Mouse (Mus musculus) layer of hippocampus, adult 18-20 months (tissue): ENCODE results near the gene Gm10273. TPM values are rescaled to one million over a fixed set of nuclear protein-coding genes. Genes with fewer than 3 reads are reported as not detected.

Experiments
- total RNA-seq, 2 experiments: library from RNA; stranded (reverse); gene quantifications; 2 replicates each; pipeline ENCODE4 v1.2.3; 2021

The Gm10273 gene
- total RNA-seq, 2 experiments from 2014 or later: 32.2 to 36.8 TPM

Other genes with a start within 250 kb of the Gm10273 start
- 1 to 10 TPM; 7.3 to 8.5 TPM for gene Sept10, start 173.8 kb upstream of the Gm10273 start, total RNA-seq
- gene Sowahc, start 173.7 kb upstream of the Gm10273 start, total RNA-seq: 1 to 10 TPM; 6.2 to 7.8 TPM
- 10 to 100 TPM; 58.3 to 63.9 TPM for gene P4ha1, start 72.3 kb upstream of the Gm10273 start, total RNA-seq
- gene Pla2g12b, start 8.0 kb downstream of the Gm10273 start, total RNA-seq: not detected
- gene Oit3, start 46.1 kb downstream of the Gm10273 start, total RNA-seq: under 1 TPM in 1 of 2 experiments, not detected in 1; 0.32 TPM
- not detected for gene Gm10322, start 220.4 kb downstream of the Gm10273 start, total RNA-seq
- gene Mcu, start 221.1 kb downstream of the Gm10273 start, total RNA-seq: 10 to 100 TPM; 48.0 to 51.0 TPM